23 mouse cellular contexts compared by ENCODE assay signal in the genomic region with DNA sequence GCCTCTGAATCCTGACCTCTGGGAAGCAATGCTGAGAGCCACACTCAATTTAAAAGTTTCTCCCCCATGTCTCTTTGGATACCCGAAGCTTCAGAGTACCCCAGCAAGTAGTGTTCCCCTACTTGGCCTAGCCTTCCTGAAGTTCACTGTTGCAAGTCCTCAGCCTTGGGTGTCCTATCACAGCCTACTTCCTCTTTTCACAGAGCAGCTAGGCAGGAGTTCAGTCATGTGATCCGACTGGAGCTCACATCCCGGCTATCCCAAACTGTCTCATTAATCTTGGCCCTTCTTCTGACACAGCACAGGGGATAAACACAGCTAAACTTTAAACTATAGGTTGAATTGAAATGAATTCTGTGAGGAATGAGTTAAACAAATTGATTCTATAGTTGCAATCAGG.
DNase-seq lines count a peak whose midpoint lies in the region; ATAC-seq and TF ChIP-seq lines count a peak whose summit lies in the region.
"Had no signal": no experiment of that assay in that cellular context is flagged by ENCODE, and none has a peak within 500 bp of the region (broad histone marks: within the 10 kb centered on the region; RNA-seq: fewer than 3 reads in every experiment).

No protein-coding gene starts in this region.

- peaks cover 68% of the 10 kb centered on the region for H3K36me3 ChIP-seq in liver, adult 2 months (ENCODE audit: control insufficient read depth, insufficient read depth, low read length)
- H3K36me3 ChIP-seq in liver, postnatal 0 days (replicated peaks; ENCODE audit: insufficient read depth, low read length), result peaks cover 28% of the 10 kb centered on the region
- H3K36me3 ChIP-seq in hindbrain, embryonic 10.5 days, result peaks cover 63% of the 10 kb centered on the region
- H3K36me3 ChIP-seq in forebrain, embryonic 13.5 days (ENCODE audit: poor library complexity, severe bottlenecking), result peaks cover 82% of the 10 kb centered on the region

- H3K4me3 ChIP-seq in liver, adult 2 months (ENCODE audit: insufficient read depth, low read depth, low read length), result no peak overlapping the region
- H3K4me3 ChIP-seq in liver, postnatal 0 days (ENCODE audit: low read depth, low read length), result no peak overlapping the region
- H3K4me3 ChIP-seq in hindbrain, embryonic 10.5 days, result no peak overlapping the region
- no peak overlapping the region for H3K4me3 ChIP-seq in forebrain, embryonic 13.5 days
- H3K4me3 ChIP-seq: embryonic facial prominence, embryonic 15.5 days; erythroblast, embryonic 14.5 days; forebrain, embryonic 10.5 days; gastrocnemius, adult 2 months; heart, embryonic 10.5 days; intestine, embryonic 15.5 days had no signal

- no peaks in the 10 kb centered on the region for H3K27me3 ChIP-seq in liver, adult 2 months (ENCODE audit: control insufficient read depth, insufficient read depth, low read length)
- no peaks in the 10 kb centered on the region for H3K27me3 ChIP-seq in liver, postnatal 0 days (ENCODE audit: insufficient read depth, low read length)
- no peaks in the 10 kb centered on the region for H3K27me3 ChIP-seq in hindbrain, embryonic 10.5 days (ENCODE audit: insufficient read depth, poor library complexity, severe bottlenecking)
- no peaks in the 10 kb centered on the region for H3K27me3 ChIP-seq in forebrain, embryonic 13.5 days
- H3K27me3 ChIP-seq: CH12.LX; embryonic facial prominence, embryonic 15.5 days; intestine, embryonic 15.5 days had no signal

- no peaks in the 10 kb centered on the region for H3K9me3 ChIP-seq in liver, postnatal 0 days (ENCODE audit: low read length)
- H3K9me3 ChIP-seq in hindbrain, embryonic 10.5 days, result no peaks in the 10 kb centered on the region
- H3K9me3 ChIP-seq in forebrain, embryonic 13.5 days (replicated peaks), result no peaks in the 10 kb centered on the region
- H3K9me3 ChIP-seq: embryonic facial prominence, embryonic 15.5 days; forebrain, embryonic 10.5 days; heart, embryonic 10.5 days; intestine, embryonic 15.5 days had no signal

- no peak overlapping the region for H3K27ac ChIP-seq in liver, adult 2 months (replicated peaks; ENCODE audit: insufficient read depth, low read depth, low read length)
- H3K27ac ChIP-seq in liver, postnatal 0 days (ENCODE audit: low read depth), result no peak overlapping the region
- H3K27ac ChIP-seq in hindbrain, embryonic 10.5 days, result no peak overlapping the region
- H3K27ac ChIP-seq in forebrain, embryonic 13.5 days, result no peak overlapping the region
- H3K27ac ChIP-seq: embryonic facial prominence, embryonic 15.5 days; forebrain, embryonic 10.5 days; gastrocnemius, adult 2 months; heart, embryonic 10.5 days; hindbrain, embryonic 14.5 days; intestine, embryonic 15.5 days had no signal

- WGBS in liver, adult 2 months, result 72% methylated on average over 3 of the region's 3 CpGs
- WGBS in liver, postnatal 0 days (ENCODE audit: insufficient replicate concordance), result 33% methylated on average over 3 of the region's 3 CpGs
- 77% methylated on average over 3 of the region's 3 CpGs for WGBS in hindbrain, embryonic 10.5 days
- 89% methylated on average over 3 of the region's 3 CpGs for WGBS in forebrain, embryonic 13.5 days

- H3K9ac ChIP-seq in liver, adult 2 months (ENCODE audit: low read depth, low read length), result no peak overlapping the region
- no peak overlapping the region for H3K9ac ChIP-seq in liver, postnatal 0 days (replicated peaks)
- no peak overlapping the region for H3K9ac ChIP-seq in forebrain, embryonic 13.5 days
- H3K9ac ChIP-seq: embryonic facial prominence, embryonic 15.5 days; hindbrain, embryonic 14.5 days; intestine, embryonic 15.5 days had no signal

- H3K4me1 ChIP-seq in liver, adult 2 months (ENCODE audit: control insufficient read depth, insufficient read depth, low read length), result no peaks in the 10 kb centered on the region
- no peaks in the 10 kb centered on the region for H3K4me1 ChIP-seq in liver, postnatal 0 days (ENCODE audit: insufficient read depth)
- H3K4me1 ChIP-seq in hindbrain, embryonic 10.5 days (replicated peaks), result no peaks in the 10 kb centered on the region
- H3K4me1 ChIP-seq in forebrain, embryonic 13.5 days, result no peaks in the 10 kb centered on the region
- H3K4me1 ChIP-seq: embryonic facial prominence, embryonic 15.5 days; forebrain, embryonic 10.5 days; heart, embryonic 10.5 days; intestine, embryonic 15.5 days had no signal

- no peak overlapping the region for H3K4me2 ChIP-seq in liver, postnatal 0 days (ENCODE audit: low read depth, low read length)
- H3K4me2 ChIP-seq in forebrain, embryonic 13.5 days, result no peak overlapping the region
- H3K4me2 ChIP-seq: embryonic facial prominence, embryonic 15.5 days; hindbrain, embryonic 14.5 days; intestine, embryonic 15.5 days had no signal

- no peak for TF ChIP-seq CTCF in liver, adult 2 months (IDR thresholded peaks at IDR 0.05; ENCODE audit: low read depth, low read length)
- TF ChIP-seq CTCF in liver, postnatal 0 days (IDR thresholded peaks at IDR 0.05; ENCODE audit: low read depth), result no peak

- TF ChIP-seq POLR2A in liver, adult 2 months (IDR thresholded peaks at IDR 0.05; ENCODE audit: extremely low read depth, insufficient read depth, low read length), result no peak

- no peak for TF ChIP-seq EP300 in liver, postnatal 0 days (IDR thresholded peaks at IDR 0.05; ENCODE audit: low read depth)

- no peak for ATAC-seq in liver, postnatal 0 days
- peak; percentile 93 for ATAC-seq in granulocyte monocyte progenitor cell, adult 5-6 weeks (replicated peaks; ENCODE audit: poor library complexity, severe bottlenecking)
- ATAC-seq in forebrain, embryonic 13.5 days, result no peak
- ATAC-seq: forebrain, embryonic 16.5 days; intestine, embryonic 15.5 days had no signal

- DNase-seq in liver, adult 2 months (ENCODE audit: extremely low read depth, low read depth, low spot score), result peak; percentile 18
- DNase-seq in liver, postnatal 0 days, result no peak
- DNase-seq in 416B (ENCODE audit: low read depth), result peak; percentile 47
- DNase-seq in MEL-GATA-1-ER (ENCODE audit: extremely low read depth, low read depth), result peak; percentile 66
- no peak for DNase-seq in layer of hippocampus, adult 9-11 months
- DNase-seq in hindbrain, embryonic 10.5 days (ENCODE audit: low spot score), result no peak
- DNase-seq: adrenal gland, postnatal 10 days; cerebellum, adult 18-20 months; cerebellum, adult 9-11 months; embryo, embryonic 11 days; gastrocnemius, adult 2 months; gastrocnemius, postnatal 25 days; heart, postnatal 10 days had no signal

- H3K79me2 ChIP-seq in liver, adult 2 months (ENCODE audit: control insufficient read depth, insufficient read depth, low read length), result no peaks in the 10 kb centered on the region

Comparison
In these comparisons a context has a peak if more than half of its experiments do, and no peak if none do; other contexts are left out.
1. DNase-seq: peak in liver, adult 2 months (single experiment), 416B (single experiment) and MEL-GATA-1-ER (single experiment); none in liver, postnatal 0 days (single experiment), layer of hippocampus, adult 9-11 months (single experiment) and hindbrain, embryonic 10.5 days (single experiment).